Mouse (Mus musculus): ENCODE measurements around the gene Aspdh. TPM values are rescaled to one million over a fixed set of nuclear protein-coding genes. Genes with fewer than 3 reads are reported as not detected.
A peak's percentile ranks its signal among the peaks of the same experiment; 100 is the strongest.

Aspdh gene
- polyA plus RNA-seq (2015; fragmentation: Nextera tagmentation; extraction: Ambion mirVana), result 3.9 and 4.2 TPM in 2 replicates

DNA sequence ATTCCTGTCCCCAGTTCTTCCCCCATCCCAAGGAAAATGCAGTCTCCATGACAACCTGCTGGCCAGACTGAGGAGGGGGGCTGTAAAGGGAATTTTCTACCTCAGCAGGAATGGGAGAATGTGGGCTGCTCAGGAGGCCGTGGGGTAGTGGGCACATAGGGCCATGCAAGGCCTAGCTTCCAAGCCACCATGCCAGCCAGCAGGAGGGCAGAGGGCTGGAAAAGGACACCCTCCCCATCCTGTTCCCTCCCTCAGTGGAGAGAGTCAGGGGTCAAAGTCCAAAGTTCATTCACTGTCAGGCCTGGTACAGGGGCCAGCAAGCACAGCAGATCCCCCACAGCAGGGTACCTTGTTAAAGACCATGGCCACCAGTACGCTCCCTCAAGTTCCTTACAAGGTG, at the start of gene Aspdh:
Gene Aspdh, plus strand, starts transcription at position 281 of the 400 bp plus-strand sequence.
- Histone ChIP-seq H3K27me3 (ENCODE audit: control insufficient read depth, insufficient read depth, low read depth, low read length) (no peaks in the 10 kb centered on the region), H3K9ac (ENCODE audit: low read depth, low read length) (peak within 1 kb of the TSS; percentile 39), H3K36me3 (ENCODE audit: control insufficient read depth, insufficient read depth, low read length) (peaks cover 29% of the 10 kb centered on the region), H3K4me3 (ENCODE audit: low read depth, low read length) (no peak within 1 kb of the TSS), H3K9me3 (replicated peaks; ENCODE audit: control insufficient read depth, low read length, poor library complexity, severe bottlenecking) (no peaks in the 10 kb centered on the region), H3K27ac (ENCODE audit: low read length) (peak within 1 kb of the TSS; percentile 88), H3K4me1 (ENCODE audit: control insufficient read depth, insufficient read depth, low read length) (peaks cover 46% of the 10 kb centered on the region), H3K4me2 (ENCODE audit: low read length) (peak within 1 kb of the TSS; percentile 19)
- 41% methylated on average over 2 of the region's 2 CpGs for WGBS
- no peak for ATAC-seq

- 12% methylated on average over 8 of the region's 8 CpGs for WGBS
- Histone ChIP-seq H3K9me3 (replicated peaks; ENCODE audit: control insufficient read depth, low read length, poor library complexity, severe bottlenecking) (no peaks in the 10 kb centered on the region), H3K27me3 (ENCODE audit: control insufficient read depth, insufficient read depth, low read depth, low read length) (no peaks in the 10 kb centered on the region), H3K36me3 (ENCODE audit: control insufficient read depth, insufficient read depth, low read length) (no peaks in the 10 kb centered on the region), H3K4me3 (ENCODE audit: low read depth, low read length) (peak overlapping the region; percentile 87), H3K27ac (ENCODE audit: low read length) (peak overlapping the region; percentile 100), H3K9ac (ENCODE audit: low read depth, low read length) (peak overlapping the region; percentile 43), H3K4me2 (ENCODE audit: low read length) (peak overlapping the region; percentile 91), H3K4me1 (ENCODE audit: control insufficient read depth, insufficient read depth, low read length) (peaks cover 41% of the 10 kb centered on the region)
- peak; percentile 12 for ATAC-seq
These were observed 37.5 kb upstream of the Aspdh start for GRCm38 (mm10) chr7:44427666-44428065.

DNA sequence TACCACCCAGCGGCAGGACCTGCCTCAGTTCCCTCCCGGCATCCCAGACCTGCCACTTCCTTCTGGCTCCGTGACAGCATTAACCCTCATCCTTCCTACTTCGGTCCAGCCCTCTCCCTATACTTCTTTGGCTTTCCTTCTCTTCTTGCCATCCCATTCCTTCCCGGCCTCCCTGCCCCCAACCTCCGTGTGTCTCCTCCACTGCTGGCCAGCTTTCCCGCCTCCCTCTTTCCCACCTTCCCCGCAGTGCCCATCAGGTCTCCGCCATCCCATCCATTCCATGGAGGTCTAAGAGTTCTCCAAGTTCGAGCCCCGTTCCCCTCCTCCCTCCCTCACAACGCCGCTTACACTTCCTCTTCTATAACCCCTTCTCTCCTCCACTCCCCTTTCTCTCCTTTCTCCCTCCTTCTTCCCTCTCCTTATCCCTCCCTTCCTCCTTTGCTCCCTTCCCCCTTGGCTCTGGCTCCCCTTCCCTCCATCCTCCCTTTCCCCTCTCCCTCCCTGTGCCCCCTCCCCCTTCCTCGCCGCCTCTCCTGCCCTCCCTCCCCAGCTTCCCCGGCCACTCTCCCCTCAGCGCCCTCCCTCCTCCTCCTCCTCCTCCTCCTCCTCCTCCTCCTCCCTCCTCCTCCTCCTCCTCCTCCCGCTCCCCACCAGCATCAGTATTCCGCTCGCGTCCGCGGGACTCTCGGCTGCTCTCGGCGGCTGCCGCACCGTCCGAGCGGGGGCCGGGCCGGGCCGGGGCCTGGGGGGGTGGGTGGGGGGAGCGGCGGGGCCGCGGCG, 36.8 kb upstream of the Aspdh start:
- ATAC-seq, result peak; percentile 29
- Histone ChIP-seq H3K27me3 (ENCODE audit: control insufficient read depth, insufficient read depth, low read depth, low read length) (no peaks in the 10 kb centered on the region), H3K4me3 (ENCODE audit: low read depth, low read length) (peak overlapping the region; percentile 87), H3K4me2 (ENCODE audit: low read length) (peak overlapping the region; percentile 91), H3K36me3 (ENCODE audit: control insufficient read depth, insufficient read depth, low read length) (no peaks in the 10 kb centered on the region), H3K9me3 (replicated peaks; ENCODE audit: control insufficient read depth, low read length, poor library complexity, severe bottlenecking) (no peaks in the 10 kb centered on the region), H3K9ac (ENCODE audit: low read depth, low read length) (peak overlapping the region; percentile 97), H3K27ac (ENCODE audit: low read length) (peak overlapping the region; percentile 100), H3K4me1 (ENCODE audit: control insufficient read depth, insufficient read depth, low read length) (peaks cover 46% of the 10 kb centered on the region)
- 2% methylated on average over 17 of the region's 38 CpGs for WGBS

DNA sequence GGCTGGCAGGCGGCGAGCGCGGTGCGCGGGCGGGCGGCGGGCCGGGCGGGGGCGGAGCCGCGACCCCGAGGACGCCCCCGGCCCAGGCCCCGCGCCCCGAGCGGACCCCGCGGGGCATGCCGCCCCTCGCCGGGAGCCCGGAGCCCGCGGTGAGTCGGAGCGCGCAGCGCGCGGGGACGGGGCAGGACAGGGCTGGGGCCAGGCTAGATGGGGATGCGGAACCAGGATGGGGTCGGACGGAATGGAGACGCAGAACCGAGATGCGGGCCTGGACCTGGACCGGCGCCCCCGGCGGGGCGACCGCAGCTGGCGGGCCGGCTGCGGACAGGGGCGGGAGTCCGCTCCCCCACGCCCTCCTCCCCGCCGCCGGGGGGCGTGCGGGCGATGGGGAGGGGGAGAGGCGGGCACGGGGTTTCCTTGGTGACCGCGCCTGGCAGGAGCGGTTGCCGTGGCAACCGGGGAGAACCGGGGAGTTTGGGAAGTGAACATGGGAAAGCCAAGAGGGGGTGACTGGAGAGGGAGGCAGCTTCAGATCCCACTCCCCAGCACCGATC, 36.1 kb upstream of the Aspdh start, which contains the start of gene Lrrc4b:
Gene Lrrc4b, plus strand, starts transcription at position 51 of the 554 bp plus-strand sequence.
- Histone ChIP-seq H3K4me2 (ENCODE audit: low read length) (peak within 1 kb of the TSS; percentile 91), H3K27me3 (ENCODE audit: control insufficient read depth, insufficient read depth, low read depth, low read length) (no peaks in the 10 kb centered on the region), H3K4me3 (ENCODE audit: low read depth, low read length) (peak within 1 kb of the TSS; percentile 87), H3K36me3 (ENCODE audit: control insufficient read depth, insufficient read depth, low read length) (no peaks in the 10 kb centered on the region), H3K4me1 (ENCODE audit: control insufficient read depth, insufficient read depth, low read length) (peaks cover 49% of the 10 kb centered on the region), H3K9me3 (replicated peaks; ENCODE audit: control insufficient read depth, low read length, poor library complexity, severe bottlenecking) (no peaks in the 10 kb centered on the region), H3K27ac (ENCODE audit: low read length) (peak within 1 kb of the TSS; percentile 100), H3K9ac (ENCODE audit: low read depth, low read length) (peak within 1 kb of the TSS; percentile 97)
- WGBS, result 0% methylated on average over 22 of the region's 69 CpGs
- ATAC-seq, result peak; percentile 64

DNA sequence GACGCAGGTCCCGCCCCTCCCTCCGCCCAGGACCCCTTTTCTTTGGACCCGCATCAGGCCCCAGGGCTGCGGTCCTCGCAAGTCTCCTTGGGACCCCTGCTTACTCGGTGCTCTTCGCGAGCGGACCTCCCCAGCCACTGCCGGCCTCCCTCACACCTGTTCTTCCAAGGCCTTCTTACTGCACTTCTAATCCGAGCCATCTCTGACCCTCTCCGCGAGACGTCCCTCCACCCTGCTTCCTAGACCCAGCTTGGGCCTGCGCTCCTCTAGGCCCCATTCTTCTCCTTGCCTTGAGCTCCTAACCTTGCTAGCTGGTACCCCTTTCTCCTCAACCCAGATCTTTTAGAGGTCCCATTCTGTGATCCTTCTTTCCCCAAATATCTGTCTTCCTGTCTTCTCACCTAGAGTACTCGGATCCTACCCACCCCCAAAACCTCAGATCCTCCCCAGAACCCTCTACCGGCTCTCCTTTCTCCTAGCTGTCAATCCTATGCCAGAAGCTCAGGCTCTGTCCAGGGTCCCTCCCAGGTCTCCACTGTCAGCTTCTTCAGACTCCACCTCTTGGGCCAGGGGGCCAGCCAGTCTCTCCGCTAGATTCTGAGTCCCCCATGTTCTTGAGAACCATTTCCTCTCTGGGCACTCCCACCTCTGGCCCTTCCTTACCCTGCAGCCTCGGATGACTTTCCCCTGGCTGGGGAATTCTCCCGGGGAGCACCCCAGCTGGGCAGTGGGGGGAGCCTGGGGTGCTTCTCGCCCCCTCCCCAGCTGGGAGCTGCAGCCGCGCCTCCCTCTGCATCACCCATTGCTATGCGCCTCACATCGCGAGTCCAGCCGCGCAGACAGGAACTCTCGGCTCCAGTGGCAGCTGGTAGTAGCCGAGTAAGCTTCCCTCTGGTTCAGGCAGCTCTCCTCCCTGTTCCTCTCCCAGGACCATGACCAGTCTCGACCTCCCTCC, 35.4 kb upstream of the Aspdh start:
- Histone ChIP-seq H3K27me3 (ENCODE audit: control insufficient read depth, insufficient read depth, low read depth, low read length) (no peaks in the 10 kb centered on the region), H3K4me2 (ENCODE audit: low read length) (peak overlapping the region; percentile 91), H3K4me3 (ENCODE audit: low read depth, low read length) (peak overlapping the region; percentile 87), H3K4me1 (ENCODE audit: control insufficient read depth, insufficient read depth, low read length) (peaks cover 49% of the 10 kb centered on the region), H3K9me3 (replicated peaks; ENCODE audit: control insufficient read depth, low read length, poor library complexity, severe bottlenecking) (no peaks in the 10 kb centered on the region), H3K9ac (ENCODE audit: low read depth, low read length) (peak overlapping the region; percentile 97), H3K27ac (ENCODE audit: low read length) (peak overlapping the region; percentile 100), H3K36me3 (ENCODE audit: control insufficient read depth, insufficient read depth, low read length) (no peaks in the 10 kb centered on the region)
- ATAC-seq, result peak; percentile 23
- WGBS, result 1% methylated on average over 28 of the region's 32 CpGs

- no peak overlapping the region for H3K9ac ChIP-seq (ENCODE audit: low read depth, low read length)
- peaks cover 46% of the 10 kb centered on the region for H3K4me1 ChIP-seq (ENCODE audit: control insufficient read depth, insufficient read depth, low read length)
- no peaks in the 10 kb centered on the region for H3K9me3 ChIP-seq (replicated peaks; ENCODE audit: control insufficient read depth, low read length, poor library complexity, severe bottlenecking)
- WGBS, result 83% methylated on average over 6 of the region's 6 CpGs
- H3K27me3 ChIP-seq (ENCODE audit: control insufficient read depth, insufficient read depth, low read depth, low read length), result no peaks in the 10 kb centered on the region
- no peaks in the 10 kb centered on the region for H3K36me3 ChIP-seq (ENCODE audit: control insufficient read depth, insufficient read depth, low read length)
- H3K4me3 ChIP-seq (ENCODE audit: low read depth, low read length), result no peak overlapping the region
- no peak overlapping the region for H3K4me2 ChIP-seq (ENCODE audit: low read length)
- H3K27ac ChIP-seq (ENCODE audit: low read length), result no peak overlapping the region
- no peak for ATAC-seq
These were observed 32.6 kb upstream of the Aspdh start for GRCm38 (mm10) chr7:44432550-44432949.

GRCm38 (mm10) chr7:44433371-44433770, 31.8 kb upstream of the Aspdh start:
- H3K4me3 ChIP-seq (ENCODE audit: low read depth, low read length), result no peak overlapping the region
- H3K27ac ChIP-seq (ENCODE audit: low read length), result no peak overlapping the region
- no peaks in the 10 kb centered on the region for H3K9me3 ChIP-seq (replicated peaks; ENCODE audit: control insufficient read depth, low read length, poor library complexity, severe bottlenecking)
- peak; percentile 11; the same call in 1 of the 2 replicates for ATAC-seq
- H3K27me3 ChIP-seq (ENCODE audit: control insufficient read depth, insufficient read depth, low read depth, low read length), result no peaks in the 10 kb centered on the region
- H3K4me2 ChIP-seq (ENCODE audit: low read length), result no peak overlapping the region
- no peak overlapping the region for H3K9ac ChIP-seq (ENCODE audit: low read depth, low read length)
- no peaks in the 10 kb centered on the region for H3K36me3 ChIP-seq (ENCODE audit: control insufficient read depth, insufficient read depth, low read length)
- WGBS, result 14% methylated on average over 7 of the region's 7 CpGs
- H3K4me1 ChIP-seq (ENCODE audit: control insufficient read depth, insufficient read depth, low read length), result peaks cover 48% of the 10 kb centered on the region

GRCm38 (mm10) chr7:44434089-44434488, 31.1 kb upstream of the Aspdh start:
- 81% methylated on average over 9 of the region's 9 CpGs for WGBS
- Histone ChIP-seq H3K36me3 (ENCODE audit: control insufficient read depth, insufficient read depth, low read length) (no peaks in the 10 kb centered on the region), H3K4me1 (ENCODE audit: control insufficient read depth, insufficient read depth, low read length) (peaks cover 50% of the 10 kb centered on the region)

More at GRCm38 (mm10) chr7:44434089-44434488, 31.1 kb upstream of the Aspdh start:
- no peak overlapping the region for H3K4me3 ChIP-seq (ENCODE audit: low read depth, low read length)
- no peak for ATAC-seq
- H3K9ac ChIP-seq (ENCODE audit: low read depth, low read length), result no peak overlapping the region
- H3K9me3 ChIP-seq (replicated peaks; ENCODE audit: control insufficient read depth, low read length, poor library complexity, severe bottlenecking), result no peaks in the 10 kb centered on the region
- no peaks in the 10 kb centered on the region for H3K27me3 ChIP-seq (ENCODE audit: control insufficient read depth, insufficient read depth, low read depth, low read length)
- H3K27ac ChIP-seq (ENCODE audit: low read length), result no peak overlapping the region
- H3K4me2 ChIP-seq (ENCODE audit: low read length), result no peak overlapping the region
